Mouse (Mus musculus) T-helper 17 cell (primary cell): Measurements from ENCODE around the gene Ckap2.
"Not testable (repeated sequence)": the region's sequence is repeated elsewhere in the genome, so short reads cannot be mapped to it uniquely, and the experiment has no call there.

ENCODE experiments used
- in situ Hi-C, 2 experiments: fragments of 300-600 bp; cut with MboI, MseI; formaldehyde crosslinking; loops; 1 replicate in 1 of 2; 2 replicates in 1 of 2; pipeline ENCODE4 v1.15.1; 2025; ENCODE audit warnings: high pct_unique_total_duplicates in 2 of 2

The Ckap2 gene

GRCm38 (mm10) chr8:22149643-22150344 is 35.8 kb downstream of the Ckap2 start:
- in situ Hi-C loops, result no loop called here

- in situ Hi-C loops, result no loop called here
These were observed 37.3 kb downstream of the Ckap2 start for GRCm38 (mm10) chr8:22148367-22148740.

GRCm38 (mm10) chr8:22147706-22148366 is 37.8 kb downstream of the Ckap2 start:
- in situ Hi-C loops, result no loop called here

DNA sequence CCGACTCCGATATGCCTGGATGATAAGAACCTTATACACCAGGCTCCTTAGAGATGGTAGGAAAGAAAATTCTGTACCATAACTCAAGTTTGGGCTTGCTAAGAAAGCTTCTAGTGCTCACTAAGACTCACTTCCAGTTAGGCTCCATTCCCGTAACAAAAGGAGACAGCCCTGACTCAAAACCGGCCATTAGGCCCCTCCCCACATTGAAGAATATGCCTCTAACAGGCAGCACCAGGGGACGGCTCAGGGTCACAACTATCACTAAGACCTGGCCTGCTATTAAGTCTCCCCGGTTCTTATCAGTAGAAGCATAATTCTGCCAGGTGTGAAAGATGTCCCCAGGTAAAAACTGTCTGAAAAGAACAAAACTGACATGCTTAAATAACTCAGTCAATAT is 39.8 kb downstream of the Ckap2 start:
- in situ Hi-C loops, result no loop called here

GRCm38 (mm10) chr8:22143764-22144491 is 41.7 kb downstream of the Ckap2 start:
- in situ Hi-C loops, result no loop called here

- in situ Hi-C loops, result no loop called here
These were observed 43.0 kb downstream of the Ckap2 start for GRCm38 (mm10) chr8:22142592-22142991.

- in situ Hi-C loops, result no loop called here
These were observed 43.7 kb downstream of the Ckap2 start for GRCm38 (mm10) chr8:22141836-22142385.

GRCm38 (mm10) chr8:22136462-22136861 is 49.2 kb downstream of the Ckap2 start:
- in situ Hi-C loops, result not testable (repeated sequence)

- in situ Hi-C loops, result no loop called here
These were observed 50.9 kb downstream of the Ckap2 start for GRCm38 (mm10) chr8:22134750-22135135.

- in situ Hi-C loops, result no loop called here
These were observed 51.4 kb downstream of the Ckap2 start for GRCm38 (mm10) chr8:22134078-22134749.

DNA sequence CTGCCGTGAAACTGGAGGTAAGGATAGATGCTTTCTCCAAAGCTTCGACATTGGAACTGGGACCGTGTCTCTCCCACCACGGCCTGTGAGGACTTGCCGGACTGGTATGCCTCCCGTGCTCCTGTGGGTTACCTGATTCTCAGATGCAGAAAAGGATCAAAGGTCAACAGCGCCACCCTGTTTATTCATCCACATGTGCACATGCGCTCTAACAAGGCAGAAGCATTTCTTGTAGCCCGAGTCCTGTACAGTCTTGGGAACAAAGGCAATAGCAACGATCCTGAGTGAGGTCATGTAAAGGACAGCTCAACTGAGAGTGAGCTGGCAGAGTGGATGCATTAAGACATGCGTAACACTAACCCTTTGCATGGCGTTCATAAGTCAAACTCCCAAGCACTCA is 53.6 kb downstream of the Ckap2 start:
- in situ Hi-C loops, result no loop called here

GRCm38 (mm10) chr8:22124220-22125152 is 61.1 kb downstream of the Ckap2 start, which contains the start of gene Nek5:
TSS of gene Nek5 (minus strand) at chr8:22125053.
- in situ Hi-C loops, result loop anchor here in 1 of 2 experiments (5.0 kb wide), 1 partner anchor 67 kb away; no protein-coding TSS in a partner anchor
